Mouse (Mus musculus) heart, adult 18-20 months (tissue): ENCODE measurements around the gene Cspg5. TPM values are rescaled to one million over a fixed set of nuclear protein-coding genes. Genes with fewer than 3 reads are reported as not detected.
A peak's percentile ranks its signal among the peaks of the same experiment; 100 is the strongest.

ENCODE experiments used
- DNase-seq, 2 experiments: peaks; one replicate each; pipeline ENCODE4 v3.0.0; 2021 to 2022; ENCODE audit warnings: mixed read lengths in 1 of 2
- long read RNA-seq, 2 experiments: library from polyadenylated mRNA; stranded (forward); transcript quantifications; one replicate each; pipeline ENCODE4 v2.0.0; 2021
- total RNA-seq, 2 experiments: library from RNA; stranded (reverse); gene quantifications; 2 replicates each; pipeline ENCODE4 v1.2.3; 2021

The Cspg5 gene
- total RNA-seq: under 1 TPM in 1 of 2 experiments, not detected in 1; 0.39 TPM
- long read RNA-seq, experiment 1, partial matches to known transcripts: 0 of 1 reads
- long read RNA-seq, experiment 1, other reads (novel, unspliced or antisense): 0 of 1 reads
- long read RNA-seq, experiment 2, partial matches to known transcripts: 0 of 1 reads
- long read RNA-seq, experiment 2, other reads (novel, unspliced or antisense): 1 of 1 reads

DNA sequence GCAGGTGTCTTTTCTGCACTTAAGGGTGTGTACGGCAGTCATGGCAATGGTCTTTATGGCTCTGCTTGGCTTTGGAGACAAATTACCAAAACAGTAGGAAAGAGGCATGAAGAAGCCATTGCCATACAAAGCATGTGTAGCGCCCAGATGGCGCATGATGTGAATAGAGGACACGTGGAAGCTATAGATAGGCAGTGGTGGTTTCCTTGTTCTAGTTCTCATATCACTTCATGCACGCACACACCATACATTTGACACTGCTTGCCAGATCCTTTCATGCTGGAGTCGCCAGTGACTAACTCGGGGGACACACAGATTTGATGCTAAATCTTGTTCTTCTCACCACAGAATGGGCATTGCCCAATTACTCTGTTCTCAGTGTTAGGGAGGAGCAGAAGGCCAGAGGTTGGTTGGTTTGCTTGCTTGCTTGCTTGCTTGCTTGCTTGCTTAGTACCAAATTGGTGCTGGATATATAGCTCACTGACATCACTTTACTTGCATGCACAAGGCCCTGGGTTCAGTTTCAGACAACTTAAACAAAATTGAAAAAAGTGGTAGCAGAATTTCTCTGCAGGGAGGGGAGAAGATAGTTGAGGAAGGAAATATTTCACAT, at the start of gene Cspg5:
Cspg5 (plus strand) TSS at position 563 of the 613 bp plus-strand sequence.
- DNase-seq: no peak

DNA sequence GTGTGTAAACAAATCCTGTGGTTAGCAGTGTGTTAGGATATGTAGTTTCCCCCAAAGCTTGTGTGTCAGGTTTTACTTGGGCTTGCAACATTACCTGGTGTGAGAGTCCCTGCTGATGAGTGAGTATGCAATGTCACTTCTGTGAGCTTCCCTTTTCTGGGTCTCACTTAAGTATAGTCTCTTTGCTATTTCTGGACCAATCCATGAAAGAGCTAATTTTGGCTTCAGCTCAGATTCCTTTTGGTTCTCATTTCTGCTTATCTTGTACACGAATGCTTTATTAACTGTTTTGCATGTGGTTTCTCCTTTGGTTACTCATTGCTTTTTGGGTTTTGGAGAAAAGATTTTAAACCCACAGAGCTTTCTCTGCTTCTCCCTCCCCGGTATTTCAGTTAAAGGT, 43.7 kb upstream of the Cspg5 start:
- DNase-seq: no peak

DNA sequence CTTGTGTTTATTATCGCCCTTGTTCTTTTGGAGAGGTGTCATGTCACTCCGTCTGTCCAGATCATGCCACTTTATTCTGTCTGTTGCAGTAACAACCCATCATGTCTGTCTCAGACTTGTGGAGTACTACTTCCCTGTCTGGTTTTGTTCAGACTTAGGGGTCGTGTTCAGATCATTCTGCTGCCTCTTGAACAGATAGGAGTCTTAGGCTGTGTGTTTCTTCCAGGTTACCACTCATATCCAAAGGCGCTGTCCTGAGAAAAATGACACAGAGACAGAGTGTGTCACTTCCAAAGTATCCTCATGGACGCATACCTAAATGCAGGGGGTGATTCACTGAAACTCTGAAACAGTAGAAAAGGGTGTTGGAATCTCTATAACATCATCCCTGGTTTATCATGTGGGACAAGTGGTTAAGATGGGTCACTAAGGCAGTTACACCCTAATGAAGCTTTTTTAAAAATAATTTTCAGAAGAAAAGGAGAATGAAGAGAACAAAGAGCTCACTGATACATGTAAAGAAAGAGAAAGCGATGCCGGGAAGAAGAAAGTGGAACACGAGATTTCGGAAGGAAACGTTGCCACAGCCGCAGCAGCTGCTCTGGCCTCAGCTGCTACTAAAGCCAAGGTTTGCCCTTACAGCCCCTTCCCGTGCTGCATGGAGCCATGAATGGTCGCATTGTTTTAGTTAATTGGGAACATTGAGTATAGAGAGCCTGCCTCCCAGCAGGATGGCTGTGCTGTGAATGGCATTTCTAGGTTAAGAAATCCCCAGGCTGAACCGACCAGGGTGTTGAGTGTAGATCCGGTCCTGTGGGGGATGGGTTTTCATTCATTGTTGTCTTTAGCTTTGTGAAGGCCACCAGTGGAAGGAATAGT, 37.8 kb upstream of the Cspg5 start:
- DNase-seq: no peak

DNA sequence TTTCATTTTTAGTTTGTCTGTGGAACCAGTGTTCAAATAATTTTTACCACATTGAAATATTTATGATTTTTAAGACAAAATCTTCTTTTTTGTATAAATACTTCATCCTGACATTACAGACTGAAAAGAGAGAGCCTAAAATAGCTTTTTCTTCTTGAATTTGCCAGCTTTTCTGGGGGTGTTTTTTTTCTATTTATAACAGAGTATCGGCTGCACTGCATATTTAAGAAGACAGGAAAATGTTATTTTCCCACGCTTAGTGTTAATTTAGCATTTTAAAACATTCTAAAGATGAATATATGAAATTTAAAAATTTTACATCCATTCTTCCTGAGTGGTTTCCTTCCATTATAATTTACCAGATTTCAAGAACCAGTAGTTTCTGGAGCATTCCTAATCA, 37.1 kb upstream of the Cspg5 start:
- no peak for DNase-seq

DNA sequence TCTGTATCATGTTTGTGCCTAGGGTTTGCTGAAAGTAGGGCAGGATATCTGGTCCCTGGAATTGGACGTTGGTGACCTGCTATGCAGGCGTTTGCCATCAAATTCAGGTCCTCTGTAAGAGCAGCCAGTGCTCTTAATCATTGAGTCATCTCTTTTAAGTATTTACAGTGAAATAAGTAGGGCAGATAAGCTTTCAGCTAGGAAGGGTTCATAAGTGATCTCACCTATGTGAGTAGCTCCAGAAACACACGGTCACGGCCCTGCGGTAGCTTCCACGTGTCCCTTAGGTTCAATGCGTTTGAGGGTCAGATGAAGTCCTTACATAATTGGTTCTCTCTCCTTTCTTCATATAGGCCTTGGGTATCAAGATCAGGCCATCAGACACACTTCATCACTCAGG, 35.3 kb upstream of the Cspg5 start:
- DNase-seq: no peak

DNA sequence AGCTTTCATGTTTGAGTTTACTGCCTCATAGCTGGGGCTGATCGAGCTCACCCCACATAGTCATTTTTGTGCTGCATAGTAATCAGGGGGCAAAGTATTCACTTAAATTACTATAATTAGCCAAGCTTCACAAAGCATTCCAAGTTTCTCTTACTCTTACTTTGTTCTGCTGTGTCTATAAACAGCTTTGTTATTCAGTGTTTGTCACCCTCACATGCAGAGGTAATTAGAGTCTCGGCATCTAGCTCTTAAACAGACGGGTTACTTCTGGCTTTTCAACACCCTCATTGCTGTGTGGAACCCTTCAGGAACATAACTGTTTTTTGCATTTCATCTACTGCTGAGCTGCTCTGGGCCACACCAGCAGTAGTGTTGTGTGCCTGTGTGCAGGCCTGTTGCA, 34.6 kb upstream of the Cspg5 start:
- DNase-seq: no peak

DNA sequence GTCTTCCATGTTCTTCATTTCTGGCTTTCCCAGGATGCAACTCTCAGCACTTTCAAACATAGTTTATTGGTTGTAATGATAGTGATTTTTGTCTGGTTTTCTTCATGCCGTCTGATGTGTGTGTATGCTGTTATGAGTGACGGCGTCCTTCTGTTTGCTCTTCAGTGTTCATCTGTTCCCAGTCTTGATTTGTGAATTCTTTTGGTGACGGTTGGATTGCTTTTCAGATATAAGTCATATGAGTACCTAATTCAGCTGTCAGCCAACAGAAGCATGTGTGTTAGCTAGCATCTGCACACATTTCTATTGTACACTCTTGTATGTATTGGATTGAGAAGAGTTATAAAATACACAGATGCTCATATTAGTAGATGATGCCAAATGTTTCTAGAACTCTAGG, 19.3 kb upstream of the Cspg5 start:
- no peak for DNase-seq

DNA sequence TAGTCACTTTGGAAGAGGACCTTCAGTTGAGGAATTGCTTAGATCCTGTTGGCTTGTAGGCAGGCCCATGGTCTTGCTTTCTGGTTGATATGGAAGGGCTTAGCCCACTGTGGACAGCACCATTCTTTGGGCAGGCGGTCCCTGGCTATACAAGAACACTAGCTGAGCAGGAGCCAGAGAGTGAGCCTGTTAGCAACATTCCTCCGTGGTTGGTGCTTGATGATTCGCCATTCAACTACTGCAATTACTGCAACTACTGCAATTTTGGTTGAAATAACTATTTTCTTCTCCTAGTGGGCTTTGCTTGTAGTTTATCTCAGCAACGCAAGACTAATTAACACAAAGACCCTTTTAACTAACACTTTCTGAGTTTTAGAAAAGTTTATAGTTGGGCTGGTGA, 17.4 kb upstream of the Cspg5 start:
- DNase-seq: no peak

DNA sequence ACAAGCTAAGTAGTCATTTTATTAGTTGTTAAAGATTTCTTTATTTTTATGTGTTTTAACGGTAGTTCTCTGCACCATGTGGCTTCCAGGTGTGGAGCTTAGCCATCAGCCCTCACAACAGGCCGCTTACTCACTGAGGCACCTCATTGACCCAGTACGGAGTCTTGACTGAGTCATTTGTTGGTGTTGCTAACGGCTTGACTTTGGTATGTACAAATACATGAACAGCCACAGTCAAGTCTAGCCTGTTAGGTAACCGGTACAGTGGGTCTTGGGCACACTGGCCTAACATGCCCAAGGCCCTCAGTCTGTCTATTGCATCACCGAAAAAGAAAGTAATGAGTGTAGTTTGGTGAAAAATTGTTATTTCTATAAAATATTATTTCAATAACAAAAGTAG, 14.9 kb upstream of the Cspg5 start:
- DNase-seq: no peak

DNA sequence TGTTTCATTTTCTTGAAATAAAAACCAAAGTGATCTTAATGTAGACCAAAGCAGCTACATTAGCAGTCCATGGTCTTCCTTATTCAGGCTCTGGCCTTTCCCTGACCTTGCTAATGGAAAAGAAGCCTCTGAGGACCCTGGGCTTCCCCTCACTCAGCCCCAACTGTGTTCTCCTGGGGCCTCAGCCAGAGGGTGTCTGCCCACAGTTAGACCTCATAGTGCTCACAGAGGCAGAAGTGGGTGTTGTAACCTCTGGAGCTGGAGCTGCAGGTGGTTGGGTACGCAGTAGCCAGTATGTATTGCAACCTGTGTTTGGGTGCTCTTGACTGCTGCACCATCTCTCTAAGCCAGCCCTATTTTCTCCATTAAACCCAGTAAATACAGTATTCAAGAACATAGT, 14.5 kb upstream of the Cspg5 start:
- DNase-seq: no peak

DNA sequence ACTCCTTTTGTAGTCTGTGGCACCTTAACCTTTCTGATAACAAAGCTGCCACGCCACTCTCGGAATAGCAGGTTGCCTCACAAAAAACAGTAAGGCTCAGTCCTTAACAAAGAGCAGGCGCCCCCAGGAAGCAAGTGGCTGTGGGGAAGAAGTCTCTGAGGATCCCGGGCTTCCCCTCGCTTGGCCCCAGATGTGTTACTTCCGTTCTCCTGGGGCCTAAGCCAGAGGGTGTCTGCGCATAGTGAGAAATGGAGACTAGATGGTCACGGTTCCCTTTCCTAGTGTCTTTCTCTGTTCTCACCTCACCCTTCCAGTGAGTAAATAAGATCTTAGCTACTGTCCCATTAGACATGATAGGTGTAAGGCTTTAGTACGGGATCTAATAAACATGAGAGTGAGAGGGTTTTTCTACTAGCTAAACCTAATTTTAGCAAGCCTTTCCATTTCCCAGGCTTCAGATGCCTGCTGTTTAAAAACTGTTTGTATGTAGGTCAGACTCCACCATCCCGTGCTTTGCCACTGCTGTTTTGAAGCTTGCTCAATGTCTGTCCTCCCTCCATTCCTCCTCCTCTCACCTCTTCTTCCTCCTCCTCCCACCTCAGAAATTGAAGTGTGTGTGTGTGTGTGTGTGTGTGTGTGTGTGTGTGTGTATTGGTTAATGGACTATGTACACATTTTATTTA, 13.9 kb upstream of the Cspg5 start:
- DNase-seq: no peak

DNA sequence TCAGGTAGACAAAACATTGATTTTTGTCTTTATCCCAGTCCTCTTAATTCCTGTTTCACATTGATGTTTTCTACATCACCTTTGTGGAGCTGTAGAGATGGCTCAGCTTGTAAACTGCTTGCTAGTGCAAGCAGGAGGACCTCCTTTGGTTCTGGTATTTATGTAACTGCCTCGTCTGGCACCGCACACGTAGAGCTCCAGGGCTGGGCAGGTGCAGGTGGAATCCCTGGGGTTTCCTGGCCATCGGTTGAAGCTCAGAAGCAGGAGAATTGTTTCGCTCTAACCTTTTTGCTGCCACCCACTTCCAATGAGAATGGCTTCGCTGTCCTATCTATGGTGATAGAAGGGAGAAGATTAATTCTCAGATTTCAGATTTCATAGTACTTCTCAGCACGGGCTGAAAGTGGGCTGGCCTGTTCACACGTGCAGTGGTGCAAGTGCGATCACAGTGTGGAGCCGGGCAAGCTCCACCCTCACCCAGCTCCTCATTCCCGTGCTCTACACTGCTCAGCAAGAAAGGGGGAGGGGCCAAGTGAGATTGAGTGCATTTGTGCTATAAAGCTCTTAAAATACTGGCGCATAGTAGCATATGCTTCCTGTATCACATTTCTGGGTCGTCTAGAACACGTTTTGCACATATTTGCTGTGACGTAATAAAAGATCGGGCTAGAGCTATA, 13.1 kb upstream of the Cspg5 start:
- DNase-seq: no peak

DNA sequence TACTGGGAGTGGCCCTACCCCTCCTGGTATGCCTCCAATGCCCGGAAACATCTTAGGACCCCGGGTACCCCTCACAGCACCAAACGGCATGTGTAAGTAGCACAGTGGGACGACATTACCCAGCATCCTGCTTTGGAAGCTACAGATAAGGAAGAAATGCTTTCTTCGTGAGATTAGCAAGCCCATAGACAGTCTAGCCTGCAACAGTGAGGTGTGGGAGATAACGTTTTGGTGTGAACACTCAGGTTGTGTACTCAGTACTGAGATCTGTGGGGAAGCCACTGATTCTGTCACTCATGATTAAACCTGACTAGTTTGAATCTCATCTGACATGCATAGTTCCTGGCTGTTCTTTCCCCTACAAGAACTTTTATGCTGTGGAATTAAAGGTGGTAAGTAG, 8.6 kb upstream of the Cspg5 start:
- no peak for DNase-seq

DNA sequence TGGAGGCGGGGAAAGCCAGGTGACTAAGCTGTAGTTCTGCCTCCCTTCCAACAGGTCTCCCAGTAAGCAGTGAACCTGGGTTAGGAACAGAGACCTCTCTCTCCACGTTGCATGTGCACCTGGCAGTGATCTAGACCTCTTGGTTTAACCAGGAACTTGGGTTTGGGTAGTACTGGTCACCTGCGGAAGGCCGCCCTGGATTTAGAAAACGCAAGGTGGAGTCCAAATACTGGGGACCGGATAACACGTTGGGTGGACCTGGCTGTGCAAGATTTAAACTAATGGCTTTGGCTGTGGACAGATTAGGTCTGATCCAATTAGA, 945 bp downstream of the Cspg5 start:
- DNase-seq: peak in 1 of 2 experiments; percentile 4

DNA sequence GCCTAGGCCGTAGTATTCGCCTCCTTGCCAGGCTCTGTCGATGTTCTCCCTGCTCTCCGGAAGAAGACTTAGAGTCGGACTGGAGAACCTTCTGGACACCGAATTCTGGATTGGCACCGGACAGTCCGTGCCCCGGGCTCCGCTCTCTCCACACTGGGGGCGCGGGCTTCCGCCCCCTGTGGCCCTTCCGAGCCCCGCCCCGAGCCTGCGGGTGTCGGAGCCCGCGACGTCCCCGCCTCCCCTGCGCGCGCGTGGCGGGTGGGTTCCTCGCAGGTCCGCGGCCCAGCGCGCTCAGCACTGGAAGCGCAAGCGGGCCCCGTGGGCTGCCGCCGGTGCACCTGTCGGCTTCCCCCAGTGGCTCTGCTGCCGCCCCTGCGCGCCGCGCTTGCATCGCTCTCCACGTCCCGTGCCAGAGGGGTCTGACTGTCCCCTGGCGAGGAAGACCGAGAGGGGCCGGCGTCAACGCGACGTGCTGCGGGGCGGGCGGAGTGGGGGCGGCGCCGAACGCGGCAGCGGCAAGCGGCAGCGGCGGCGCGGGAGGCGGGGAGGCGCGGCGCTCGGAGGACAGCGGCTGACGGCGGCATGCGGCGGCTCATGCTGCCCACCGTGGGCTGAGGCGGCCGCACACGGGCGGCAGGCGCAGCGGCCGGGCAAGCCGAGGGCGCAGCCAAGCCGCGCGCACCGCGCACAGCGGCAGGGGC, 1.5 kb downstream of the Cspg5 start:
- DNase-seq: peak; percentile 15 to 17

DNA sequence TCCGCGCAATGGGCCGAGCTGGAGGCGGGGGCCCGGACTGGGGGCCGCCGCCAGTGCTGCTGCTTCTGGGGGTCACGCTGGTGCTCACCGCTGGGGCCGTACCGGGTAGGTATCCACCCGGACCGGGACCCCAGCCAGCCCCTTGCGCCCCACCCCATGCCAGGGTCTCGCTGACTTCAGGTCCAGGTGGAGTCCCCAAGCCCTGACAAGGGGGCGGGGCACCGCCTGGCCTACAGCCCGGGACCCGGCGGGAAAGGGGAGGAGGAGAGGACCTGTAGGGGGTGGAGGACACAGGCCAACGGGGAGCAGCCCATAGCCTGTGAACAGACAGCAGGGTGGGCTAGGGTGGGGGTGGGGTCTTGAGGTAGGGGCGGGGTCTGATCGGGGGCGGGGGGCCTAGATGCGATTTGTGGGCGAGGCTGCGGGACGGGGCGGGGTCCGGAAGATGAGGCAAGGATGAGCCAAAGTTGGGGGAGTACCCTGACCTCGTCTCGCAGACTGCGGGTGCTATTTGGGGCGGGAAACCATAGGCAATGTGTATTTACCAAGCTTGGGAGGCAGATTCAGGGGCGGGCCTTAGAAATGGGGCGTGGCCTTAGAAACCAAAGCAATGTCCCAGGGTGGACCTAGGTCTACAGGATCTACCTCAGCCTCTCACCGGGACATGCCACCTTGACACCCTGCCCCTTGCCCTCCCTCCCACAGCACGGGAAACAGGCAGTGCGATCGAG, 2.2 kb downstream of the Cspg5 start:
- DNase-seq: peak; percentile 17 to 44

DNA sequence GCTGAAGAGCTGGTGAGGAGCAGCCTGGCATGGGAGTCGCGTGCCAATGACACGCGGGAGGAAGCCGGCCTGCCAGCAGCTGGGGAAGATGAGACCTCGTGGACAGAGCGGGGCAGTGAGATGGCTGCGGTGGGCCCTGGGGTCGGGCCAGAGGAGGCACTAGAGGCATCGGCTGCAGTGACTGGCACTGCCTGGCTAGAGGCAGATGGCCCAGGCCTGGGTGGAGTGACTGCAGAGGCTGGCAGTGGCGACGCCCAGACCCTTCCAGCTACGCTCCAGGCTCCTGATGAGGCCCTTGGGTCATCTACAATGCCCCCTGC, 2.7 kb downstream of the Cspg5 start:
- no peak for DNase-seq

DNA sequence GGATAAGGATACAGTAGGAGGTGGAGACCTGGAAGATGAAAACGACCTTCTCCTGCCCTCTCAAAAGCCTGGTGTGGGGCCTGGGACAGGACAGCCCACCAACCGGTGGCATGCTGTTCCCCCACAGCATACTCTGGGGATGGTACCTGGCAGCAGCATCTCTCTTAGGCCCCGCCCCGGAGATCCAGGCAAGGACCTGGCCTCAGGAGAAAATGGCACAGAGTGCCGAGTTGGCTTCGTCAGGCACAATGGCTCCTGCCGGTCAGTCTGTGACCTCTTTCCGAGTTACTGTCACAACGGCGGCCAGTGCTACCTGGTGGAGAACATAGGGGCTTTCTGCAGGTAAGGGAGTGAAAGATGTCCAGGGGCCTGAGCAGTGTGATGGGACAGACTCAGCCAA, 3.5 kb downstream of the Cspg5 start:
- DNase-seq: no peak

DNA sequence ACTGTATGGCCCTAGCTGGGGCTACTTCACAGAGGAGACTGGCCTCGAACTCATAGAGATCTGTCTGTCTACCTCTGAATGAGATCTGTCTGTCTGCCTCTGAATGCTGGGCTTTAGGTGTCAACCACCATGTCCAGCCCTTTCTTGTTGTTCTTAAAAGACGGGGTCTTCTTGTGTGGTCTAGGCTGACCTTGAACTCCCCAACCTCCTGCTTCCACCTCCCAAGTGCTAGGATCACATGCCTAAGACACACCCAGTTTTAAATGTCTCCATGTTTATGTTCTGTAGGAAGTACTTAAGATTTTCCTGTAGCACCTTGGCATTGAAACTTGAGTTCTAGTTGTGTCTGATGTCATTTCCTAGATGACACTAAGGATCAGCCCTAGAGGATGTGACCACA, 5.3 kb downstream of the Cspg5 start:
- DNase-seq: no peak

DNA sequence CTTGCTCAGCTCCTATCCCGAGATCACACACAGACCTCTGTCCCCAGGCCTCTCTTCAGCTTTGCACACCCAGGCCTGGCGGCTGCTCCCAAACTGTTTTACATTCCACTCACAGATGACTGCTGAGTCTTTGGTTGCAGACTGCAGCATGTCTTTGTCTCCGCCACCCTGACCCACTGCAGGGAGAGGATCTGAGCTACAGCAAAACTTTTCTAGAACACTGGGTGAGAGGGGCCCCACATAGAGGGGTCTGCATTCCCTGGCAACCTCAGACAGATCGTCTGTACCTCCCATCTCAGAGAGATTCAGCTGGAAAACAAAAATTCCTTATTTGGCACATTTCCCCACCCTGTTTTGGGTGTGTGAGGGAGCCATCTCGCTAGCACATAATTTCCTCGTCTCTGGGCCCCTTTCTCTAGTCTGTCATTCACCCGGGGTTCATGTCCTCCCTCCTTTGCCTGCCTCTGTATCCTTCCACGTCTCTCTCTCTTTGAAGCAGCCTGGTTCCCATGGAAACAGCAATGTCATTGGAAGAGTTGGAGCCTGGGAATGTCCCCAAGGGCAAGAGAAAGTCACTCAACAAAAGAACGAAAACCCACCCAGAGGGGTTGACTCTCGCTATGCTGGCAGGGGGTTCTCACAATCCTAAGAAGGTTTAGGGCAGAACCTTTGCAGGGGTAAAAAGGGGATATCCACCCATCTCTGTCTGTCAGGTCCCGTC, 6.4 kb downstream of the Cspg5 start:
- DNase-seq: no peak

DNA sequence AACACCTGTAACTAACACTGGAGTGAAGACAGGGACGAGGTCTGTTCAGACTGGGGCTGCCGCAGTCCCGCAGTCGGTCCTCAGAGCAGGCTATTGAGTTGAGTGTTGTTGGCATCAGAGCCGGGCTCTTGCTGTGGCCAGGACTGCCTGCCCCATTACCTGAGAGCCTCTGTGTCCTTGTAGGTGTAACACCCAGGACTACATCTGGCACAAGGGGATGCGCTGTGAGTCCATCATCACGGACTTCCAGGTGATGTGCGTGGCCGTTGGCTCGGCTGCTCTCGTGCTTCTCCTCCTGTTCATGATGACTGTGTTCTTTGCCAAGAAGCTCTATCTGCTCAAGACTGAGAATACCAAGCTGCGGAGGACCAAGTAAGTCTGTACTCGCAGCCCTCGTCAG, 7.2 kb downstream of the Cspg5 start:
- DNase-seq: no peak
